ENCODE assay signal across 8 mouse cellular contexts in genomic region chr16:30062242-30063030, GRCm38 (mm10). TPM values are rescaled to one million over a fixed set of nuclear protein-coding genes. Genes with fewer than 3 reads are reported as not detected.
DNase-seq lines count a peak whose midpoint lies in the region; ATAC-seq and TF ChIP-seq lines count a peak whose summit lies in the region.

No protein-coding gene starts in this region.

- 0 out of 2 replicates have a peak, but pooled peaks cover 2% of the 10 kb centered on the region for H3K27me3 ChIP-seq in heart, postnatal 0 days (ENCODE audit: control insufficient read depth, insufficient read depth, low read length)
- peaks cover 47% of the 10 kb centered on the region for H3K27me3 ChIP-seq in midbrain, embryonic 11.5 days (ENCODE audit: control insufficient read depth, insufficient read depth, low read length)

- peak overlapping the region; percentile 89 for H3K9ac ChIP-seq in heart, postnatal 0 days (replicated peaks; ENCODE audit: low read depth, low read length)
- peak overlapping the region; percentile 86; the same call in 1 of the 2 replicates for H3K9ac ChIP-seq in midbrain, embryonic 11.5 days (ENCODE audit: low read length)

- peak overlapping the region; percentile 96 for H3K4me2 ChIP-seq in heart, postnatal 0 days (ENCODE audit: low read depth, low read length)
- H3K4me2 ChIP-seq in midbrain, embryonic 11.5 days: peak overlapping the region; percentile 96

- peak overlapping the region; percentile 84 for H3K4me3 ChIP-seq in heart, postnatal 0 days (ENCODE audit: low read depth, low read length)
- peak overlapping the region; percentile 72; the same call in 1 of the 2 replicates for H3K4me3 ChIP-seq in midbrain, embryonic 11.5 days (ENCODE audit: low read depth, low read length)

- H3K4me1 ChIP-seq in heart, postnatal 0 days (ENCODE audit: control insufficient read depth, insufficient read depth): peaks cover 47% of the 10 kb centered on the region
- peaks cover 25% of the 10 kb centered on the region for H3K4me1 ChIP-seq in midbrain, embryonic 11.5 days (ENCODE audit: control insufficient read depth, insufficient read depth, low read length)

- 30% methylated on average over 12 of the region's 12 CpGs for WGBS in heart, postnatal 0 days
- WGBS in midbrain, embryonic 11.5 days: 14% methylated on average over 12 of the region's 12 CpGs

- no peak for ATAC-seq in heart, postnatal 0 days (ENCODE audit: insufficient read depth, low read depth)
- ATAC-seq in midbrain, embryonic 11.5 days (ENCODE audit: low FRiP score): no peak

- no peak for TF ChIP-seq EP300 in heart, postnatal 0 days (IDR thresholded peaks at IDR 0.05; ENCODE audit: low read depth)

- H3K27ac ChIP-seq in heart, postnatal 0 days (ENCODE audit: low read depth): peak overlapping the region; percentile 98
- H3K27ac ChIP-seq in midbrain, embryonic 11.5 days (ENCODE audit: low read depth, low read length): no peak overlapping the region

- no peaks in the 10 kb centered on the region for H3K36me3 ChIP-seq in heart, postnatal 0 days (replicated peaks; ENCODE audit: control insufficient read depth, insufficient read depth, low read length)
- H3K36me3 ChIP-seq in midbrain, embryonic 11.5 days (ENCODE audit: control insufficient read depth, insufficient read depth, low read length): no peaks in the 10 kb centered on the region

- no peaks in the 10 kb centered on the region for H3K9me3 ChIP-seq in heart, postnatal 0 days (replicated peaks; ENCODE audit: control insufficient read depth, low read length)
- no peaks in the 10 kb centered on the region for H3K9me3 ChIP-seq in midbrain, embryonic 11.5 days (ENCODE audit: control insufficient read depth, low read length)

- peak; percentile 29 for DNase-seq in kidney, adult 9 months
- DNase-seq in kidney, postnatal 14 days: no peak
- DNase-seq in Muller cell, postnatal 12 days (ENCODE audit: inconsistent ontology term): peak; percentile 54
- no peak for DNase-seq in heart, postnatal 0 days (ENCODE audit: low spot score)
- peak; percentile 90 for DNase-seq in midbrain, embryonic 11.5 days (ENCODE audit: low spot score, missing footprints)
- DNase-seq in cerebellum, adult 11 months: no peak
- DNase-seq in adrenal gland, postnatal 36 days: no peak
- no peak for DNase-seq in spleen, adult 12 weeks (ENCODE audit: low spot score)

- TF ChIP-seq CTCF in heart, postnatal 0 days (IDR thresholded peaks at IDR 0.05; ENCODE audit: low read depth): no peak

RNA-seq across cellular contexts. Expression of gene Hes1, which starts 1.7 kb away (rescaled TPM):
- 19.3 and 20.9 TPM in 2 replicates for total RNA-seq in heart, postnatal 0 days (2014; rRNA removed; ENCODE audit: low replicate concordance)
- polyA plus RNA-seq in heart, postnatal 0 days (2015; fragmentation: Nextera tagmentation; extraction: Ambion mirVana): 24.9 and 27.2 TPM in 2 replicates
- 30.4 and 33.6 TPM in 2 replicates for polyA plus RNA-seq in midbrain, embryonic 11.5 days (2014; fragmentation: Nextera tagmentation; extraction: Ambion mirVana)
- total RNA-seq in adrenal gland, postnatal 36 days (2021): 10 to 100 TPM; 19.2 to 26.1 TPM

Comparison
In these comparisons a context has a peak if more than half of its experiments do, and no peak if none do; other contexts are left out.
1. DNase-seq: peak in kidney, adult 9 months (single experiment), Muller cell, postnatal 12 days (single experiment) and midbrain, embryonic 11.5 days (single experiment); none in kidney, postnatal 14 days (single experiment), heart, postnatal 0 days (single experiment), cerebellum, adult 11 months (single experiment), adrenal gland, postnatal 36 days (0 of 2) and spleen, adult 12 weeks (single experiment).